Mouse (Mus musculus): ENCODE results near the gene Fam196b. TPM values are rescaled to one million over a fixed set of nuclear protein-coding genes. Genes with fewer than 3 reads are reported as not detected.

Gene Fam196b
- polyA plus RNA-seq, 1 experiment, result 0.06 TPM

DNA sequence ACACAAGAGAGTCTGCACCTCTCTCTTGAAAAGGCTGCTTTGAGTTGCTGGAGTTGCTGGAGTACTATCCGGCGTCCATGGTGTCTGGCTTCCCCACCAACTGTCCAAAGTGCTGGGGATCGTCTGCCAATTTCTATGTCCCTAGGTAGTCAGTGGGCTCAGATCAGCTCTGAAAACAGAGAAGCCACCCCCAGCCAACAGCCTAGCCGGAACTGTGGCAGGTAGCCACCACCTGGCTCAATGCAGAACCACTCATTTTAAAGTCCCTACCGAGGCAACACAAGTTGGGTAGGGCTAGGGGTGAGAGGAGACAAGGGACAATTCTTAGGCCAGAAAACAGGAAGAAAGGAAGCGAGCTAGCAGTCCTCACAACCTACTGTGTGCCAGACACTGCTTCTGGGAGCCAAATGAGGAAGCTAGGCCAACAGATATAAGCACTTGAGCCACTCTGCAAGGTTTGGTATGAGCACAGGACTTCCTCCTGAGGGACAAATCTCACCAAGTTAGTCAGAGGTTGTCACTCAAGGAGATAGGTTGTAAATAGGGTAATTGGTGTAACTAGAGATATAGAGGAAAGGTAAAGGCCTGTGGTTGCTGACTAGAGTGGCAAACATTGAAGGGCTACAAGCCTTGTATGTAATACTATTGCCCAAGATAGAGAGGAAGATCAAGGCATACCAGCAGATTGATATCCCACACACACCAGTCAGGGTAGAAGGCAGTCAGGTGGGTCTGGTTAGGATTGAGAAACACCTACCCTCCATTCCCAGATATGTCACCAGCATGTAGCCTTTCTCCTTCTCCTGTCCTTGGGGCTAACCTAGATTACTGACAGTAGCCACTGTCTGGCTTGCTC lies 74.9 kb downstream of the Fam196b start:
- TF ChIP-seq CTCF (IDR thresholded peaks at IDR 0.05; ENCODE audit: insufficient read depth, low read length), result no peak
- TF ChIP-seq POLR2A (IDR thresholded peaks at IDR 0.05; ENCODE audit: borderline replicate concordance, extremely low read depth, low read depth, low read length), result no peak
- no peak overlapping the region for H3K4me3 ChIP-seq (replicated peaks; ENCODE audit: extremely low read depth, low read depth, low read length)
- WGBS, result 71% methylated on average over 6 of the region's 6 CpGs
- H3K4me1 ChIP-seq (ENCODE audit: control insufficient read depth, insufficient read depth, low read length), result no peaks in the 10 kb centered on the region
- DNase-seq, result no peak

DNA sequence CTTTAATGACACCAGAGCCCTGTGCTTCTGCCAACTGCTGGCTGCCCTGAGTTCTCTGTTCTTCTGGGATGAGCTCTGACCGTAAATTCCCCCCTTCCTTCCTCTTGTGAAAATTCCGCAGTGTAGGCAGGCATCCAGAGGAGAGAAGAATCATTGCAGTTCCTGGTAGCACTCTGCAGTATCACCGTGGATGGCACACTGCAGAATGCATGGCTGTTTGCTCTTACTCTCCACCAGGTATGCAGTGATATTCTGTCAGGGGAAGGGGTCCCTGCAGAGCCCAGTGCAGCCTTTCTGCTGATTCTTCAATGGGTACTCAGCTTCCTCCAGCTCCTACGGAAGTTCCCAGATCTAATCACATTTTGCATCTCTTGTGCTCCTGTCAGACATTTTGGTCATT lies 77.5 kb downstream of the Fam196b start:
- no peak for DNase-seq
- TF ChIP-seq CTCF (IDR thresholded peaks at IDR 0.05; ENCODE audit: insufficient read depth, low read length) (no peak), POLR2A (IDR thresholded peaks at IDR 0.05; ENCODE audit: borderline replicate concordance, extremely low read depth, low read depth, low read length) (no peak)
- Histone ChIP-seq H3K4me1 (ENCODE audit: control insufficient read depth, insufficient read depth, low read length) (no peaks in the 10 kb centered on the region), H3K4me3 (replicated peaks; ENCODE audit: extremely low read depth, low read depth, low read length) (no peak overlapping the region)
- 36% methylated on average over 4 of the region's 4 CpGs for WGBS

DNA sequence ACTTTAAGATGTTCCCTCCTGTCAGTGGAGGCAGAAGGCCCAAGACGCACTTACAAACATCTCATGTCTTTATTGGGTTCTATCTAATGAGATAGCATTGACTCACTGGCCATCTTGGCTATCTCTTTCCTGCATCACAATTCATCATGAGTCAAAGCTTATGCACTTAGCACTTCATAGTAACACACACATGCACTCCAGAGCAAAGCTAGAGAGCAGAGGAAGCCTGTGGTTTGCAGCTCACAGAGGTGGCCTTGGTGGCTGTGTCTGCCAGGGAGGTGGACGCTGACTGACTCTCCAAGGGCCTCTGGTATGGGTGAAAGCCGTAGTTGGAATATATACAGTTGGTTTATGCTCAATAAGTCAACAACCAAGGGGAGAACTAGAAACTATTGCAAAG lies 81.2 kb downstream of the Fam196b start:
- WGBS, result 78% methylated on average over 3 of the region's 3 CpGs
- TF ChIP-seq CTCF (IDR thresholded peaks at IDR 0.05; ENCODE audit: insufficient read depth, low read length) (no peak), POLR2A (IDR thresholded peaks at IDR 0.05; ENCODE audit: borderline replicate concordance, extremely low read depth, low read depth, low read length) (no peak)
- no peaks in the 10 kb centered on the region for H3K4me1 ChIP-seq (ENCODE audit: control insufficient read depth, insufficient read depth, low read length)

DNA sequence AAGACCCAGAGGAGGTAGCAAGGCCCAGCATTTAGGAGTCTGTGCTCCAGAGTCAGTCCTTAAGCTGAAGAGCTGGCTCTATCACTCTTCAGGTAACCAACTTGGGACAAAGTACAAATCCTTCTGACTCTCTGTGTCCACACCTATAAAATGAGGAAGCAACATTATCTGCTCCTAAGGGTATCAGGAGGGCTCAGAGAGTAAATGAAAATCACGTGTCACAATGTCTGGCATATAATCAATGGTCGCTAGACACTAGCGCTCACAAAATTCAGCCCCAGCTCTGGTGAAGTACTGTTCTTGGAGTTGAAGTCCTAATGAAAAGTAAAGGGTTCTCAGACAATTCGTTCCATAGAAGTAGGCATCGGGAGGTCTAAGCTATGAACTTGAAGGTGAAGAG lies 83.0 kb downstream of the Fam196b start:
- no peak for TF ChIP-seq POLR2A (IDR thresholded peaks at IDR 0.05; ENCODE audit: borderline replicate concordance, extremely low read depth, low read depth, low read length)
- TF ChIP-seq CTCF (IDR thresholded peaks at IDR 0.05; ENCODE audit: insufficient read depth, low read length), result no peak
- DNase-seq, result no peak
- Histone ChIP-seq H3K4me3 (replicated peaks; ENCODE audit: extremely low read depth, low read depth, low read length) (no peak overlapping the region), H3K4me1 (ENCODE audit: control insufficient read depth, insufficient read depth, low read length) (no peaks in the 10 kb centered on the region)
- 94% methylated on average over 5 of the region's 5 CpGs for WGBS

More for the DNA sequence above, 81.2 kb downstream of the Fam196b start:
- no peak overlapping the region for H3K4me3 ChIP-seq (replicated peaks; ENCODE audit: extremely low read depth, low read depth, low read length)
- DNase-seq, result no peak

DNA sequence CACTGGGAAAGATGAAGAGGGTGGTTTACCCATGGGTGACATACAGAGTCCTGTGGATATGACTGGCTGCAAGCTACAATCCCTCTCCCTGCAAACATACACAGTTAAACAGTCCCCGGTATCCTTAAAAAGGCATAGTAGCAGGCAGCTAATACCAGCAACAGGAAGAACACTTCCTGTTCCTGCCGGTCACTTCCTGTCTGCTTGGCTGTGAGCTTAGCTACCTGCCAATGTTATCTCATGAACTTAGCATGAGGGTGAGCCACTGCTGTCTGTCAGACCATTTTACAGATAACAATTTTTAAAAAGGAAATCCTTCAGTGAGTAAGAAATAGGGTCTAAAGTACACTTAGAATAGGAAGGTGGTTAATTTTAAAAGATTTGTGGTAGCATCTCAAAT lies 83.9 kb downstream of the Fam196b start:
- no peak for TF ChIP-seq POLR2A (IDR thresholded peaks at IDR 0.05; ENCODE audit: borderline replicate concordance, extremely low read depth, low read depth, low read length)
- TF ChIP-seq CTCF (IDR thresholded peaks at IDR 0.05; ENCODE audit: insufficient read depth, low read length), result no peak
- Histone ChIP-seq H3K4me1 (ENCODE audit: control insufficient read depth, insufficient read depth, low read length) (no peaks in the 10 kb centered on the region), H3K4me3 (replicated peaks; ENCODE audit: extremely low read depth, low read depth, low read length) (no peak overlapping the region)
- no peak for DNase-seq
- 40% methylated on average over 2 of the region's 2 CpGs for WGBS

DNA sequence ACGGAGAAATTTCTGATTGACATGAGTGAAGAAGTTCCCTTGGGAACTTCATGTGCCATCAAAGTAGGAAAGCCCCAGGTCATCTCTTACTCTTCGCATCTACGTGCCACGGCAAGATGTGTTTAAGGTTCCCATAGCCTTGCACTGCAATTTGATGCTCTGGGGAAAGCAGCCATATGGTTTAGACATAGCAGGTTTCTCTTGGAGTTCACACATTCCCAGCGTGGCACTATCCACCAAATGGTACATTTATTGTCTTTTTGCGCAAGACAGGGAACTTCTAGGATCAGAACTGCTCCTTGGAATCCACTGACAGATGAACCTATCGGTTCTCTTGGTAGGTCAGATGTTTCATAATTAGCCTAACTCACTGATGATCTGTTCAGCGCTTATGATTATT lies 86.7 kb downstream of the Fam196b start:
- DNase-seq, result no peak
- 90% methylated on average over 8 of the region's 8 CpGs for WGBS
- TF ChIP-seq CTCF (IDR thresholded peaks at IDR 0.05; ENCODE audit: insufficient read depth, low read length) (no peak), POLR2A (IDR thresholded peaks at IDR 0.05; ENCODE audit: borderline replicate concordance, extremely low read depth, low read depth, low read length) (no peak)
- no peaks in the 10 kb centered on the region for H3K4me1 ChIP-seq (ENCODE audit: control insufficient read depth, insufficient read depth, low read length)
- H3K4me3 ChIP-seq (replicated peaks; ENCODE audit: extremely low read depth, low read depth, low read length), result no peak overlapping the region

DNA sequence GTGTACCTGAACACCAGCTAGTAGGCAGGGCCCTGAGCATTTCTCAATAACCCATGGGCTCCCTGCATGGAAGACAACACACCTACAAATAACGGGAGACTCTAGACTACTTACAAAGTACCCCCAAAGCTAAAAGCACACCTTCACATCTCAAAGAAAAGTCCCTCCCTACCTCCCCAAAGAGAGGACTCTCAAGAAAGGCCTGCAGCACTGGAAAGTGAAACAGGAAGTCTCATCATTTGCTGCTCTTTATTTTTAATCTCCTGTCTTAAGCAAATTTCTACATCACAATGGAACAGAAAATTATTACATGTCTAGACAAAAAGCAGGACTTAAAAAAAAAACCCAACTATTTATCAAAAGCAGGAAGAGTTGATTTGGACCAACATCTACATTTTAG lies 90.7 kb downstream of the Fam196b start:
- TF ChIP-seq CTCF (IDR thresholded peaks at IDR 0.05; ENCODE audit: insufficient read depth, low read length), result no peak
- TF ChIP-seq POLR2A (IDR thresholded peaks at IDR 0.05; ENCODE audit: borderline replicate concordance, extremely low read depth, low read depth, low read length), result no peak
- H3K4me3 ChIP-seq (replicated peaks; ENCODE audit: extremely low read depth, low read depth, low read length), result no peak overlapping the region
- 79% methylated on average over 1 of the region's 1 CpGs for WGBS
- no peaks in the 10 kb centered on the region for H3K4me1 ChIP-seq (ENCODE audit: control insufficient read depth, insufficient read depth, low read length)
- DNase-seq, result no peak

DNA sequence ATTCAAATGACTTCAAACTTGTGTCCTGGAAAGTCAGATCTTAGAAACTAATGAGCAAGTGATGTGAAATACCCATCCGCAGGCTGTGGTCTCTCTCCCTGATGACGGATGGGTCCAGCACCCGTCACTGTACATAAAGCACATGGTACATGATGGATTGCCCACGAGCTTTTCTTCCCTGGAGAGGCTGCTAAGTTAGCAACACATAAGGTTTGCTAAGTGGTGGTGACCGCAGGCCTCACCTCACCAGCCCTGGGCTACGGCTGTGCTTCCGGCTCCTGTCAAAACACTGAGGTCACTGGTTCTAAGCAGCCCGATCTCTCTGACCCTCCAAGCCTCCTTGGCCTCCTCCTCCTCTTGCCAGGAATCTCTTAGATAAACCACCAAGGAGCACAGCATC lies 91.7 kb downstream of the Fam196b start:
- DNase-seq, result no peak
- Histone ChIP-seq H3K4me1 (ENCODE audit: control insufficient read depth, insufficient read depth, low read length) (no peaks in the 10 kb centered on the region), H3K4me3 (replicated peaks; ENCODE audit: extremely low read depth, low read depth, low read length) (no peak overlapping the region)
- TF ChIP-seq CTCF (IDR thresholded peaks at IDR 0.05; ENCODE audit: insufficient read depth, low read length) (no peak), POLR2A (IDR thresholded peaks at IDR 0.05; ENCODE audit: borderline replicate concordance, extremely low read depth, low read depth, low read length) (no peak)
- WGBS, result 50% methylated on average over 8 of the region's 8 CpGs

DNA sequence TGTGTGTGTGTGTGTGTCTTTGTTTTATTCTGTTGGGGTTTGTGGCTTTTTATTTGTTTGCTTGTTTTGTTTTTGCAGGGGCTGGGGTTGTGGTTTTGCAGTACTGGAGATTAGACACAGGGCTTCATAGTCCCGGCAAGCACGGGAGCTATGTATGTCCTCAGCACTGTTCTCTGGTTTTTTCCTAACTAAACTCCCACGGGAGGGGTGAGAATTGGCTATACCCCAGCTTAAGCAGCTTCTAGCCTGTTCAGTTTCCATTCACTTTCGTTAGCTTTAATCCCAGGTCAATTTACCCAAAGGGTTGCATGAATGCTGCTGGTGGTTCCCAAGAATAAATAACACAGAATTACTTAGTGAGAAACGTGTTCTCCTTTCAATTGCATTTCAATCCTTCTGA lies 92.2 kb downstream of the Fam196b start:
- 51% methylated on average over 5 of the region's 5 CpGs for WGBS
- no peaks in the 10 kb centered on the region for H3K4me1 ChIP-seq (ENCODE audit: control insufficient read depth, insufficient read depth, low read length)
- no peak for DNase-seq
- no peak overlapping the region for H3K4me3 ChIP-seq (replicated peaks; ENCODE audit: extremely low read depth, low read depth, low read length)
- TF ChIP-seq POLR2A (IDR thresholded peaks at IDR 0.05; ENCODE audit: borderline replicate concordance, extremely low read depth, low read depth, low read length) (no peak), CTCF (IDR thresholded peaks at IDR 0.05; ENCODE audit: insufficient read depth, low read length) (no peak)
